In the genomic region with DNA sequence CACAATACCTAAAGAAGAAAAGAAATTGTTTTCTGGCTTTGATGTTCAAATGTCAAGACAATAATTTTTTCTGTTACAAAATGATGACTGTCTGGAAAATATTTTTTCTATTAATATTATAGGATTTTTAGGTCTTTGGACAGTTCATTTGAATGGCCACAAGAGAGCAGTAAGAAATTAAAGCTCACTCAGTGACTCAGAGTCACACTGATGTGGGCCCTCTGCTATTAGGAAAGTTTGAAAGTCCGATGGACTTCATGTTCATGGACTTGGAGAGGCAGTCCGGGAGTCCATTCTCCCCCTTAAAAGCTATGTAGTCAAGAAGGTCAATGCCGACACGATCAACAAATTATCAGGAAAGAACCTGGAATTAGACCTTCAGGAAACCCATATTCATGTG, we compare ENCODE assay signal across 17 mouse cellular contexts.
DNase-seq lines count a peak whose midpoint lies in the region; ATAC-seq and TF ChIP-seq lines count a peak whose summit lies in the region.
"Had no signal": no experiment of that assay in that cellular context is flagged by ENCODE, and none has a peak within 500 bp of the region (broad histone marks: within the 10 kb centered on the region; RNA-seq: fewer than 3 reads in every experiment).

No protein-coding gene starts in this region.

- H3K27ac ChIP-seq in kidney, postnatal 0 days: no peak overlapping the region
- H3K27ac ChIP-seq in midbrain, postnatal 0 days (ENCODE audit: low read depth, low read length): no peak overlapping the region
- H3K27ac ChIP-seq in midbrain, embryonic 11.5 days (ENCODE audit: low read depth, low read length): no peak overlapping the region
- H3K27ac ChIP-seq: embryonic facial prominence, embryonic 15.5 days; heart, embryonic 15.5 days; liver, embryonic 14.5 days had no signal

- H3K4me1 ChIP-seq in kidney, postnatal 0 days (replicated peaks; ENCODE audit: insufficient read depth, low read length): no peaks in the 10 kb centered on the region
- H3K4me1 ChIP-seq in midbrain, postnatal 0 days (ENCODE audit: insufficient read depth, low read length): no peaks in the 10 kb centered on the region
- H3K4me1 ChIP-seq in midbrain, embryonic 11.5 days (ENCODE audit: control insufficient read depth, insufficient read depth, low read length): no peaks in the 10 kb centered on the region
- H3K4me1 ChIP-seq: embryonic facial prominence, embryonic 15.5 days; heart, embryonic 15.5 days had no signal

- no peaks in the 10 kb centered on the region for H3K9me3 ChIP-seq in kidney, postnatal 0 days (replicated peaks; ENCODE audit: low read length)
- H3K9me3 ChIP-seq in midbrain, postnatal 0 days (ENCODE audit: low read length): no peaks in the 10 kb centered on the region
- H3K9me3 ChIP-seq in midbrain, embryonic 11.5 days (ENCODE audit: control insufficient read depth, low read length): no peaks in the 10 kb centered on the region
- H3K9me3 ChIP-seq: embryonic facial prominence, embryonic 15.5 days; heart, embryonic 15.5 days had no signal

- H3K9ac ChIP-seq in kidney, postnatal 0 days (ENCODE audit: low read depth, low read length): no peak overlapping the region
- H3K9ac ChIP-seq in midbrain, postnatal 0 days (replicated peaks; ENCODE audit: low read length, poor library complexity, severe bottlenecking): no peak overlapping the region
- H3K9ac ChIP-seq in midbrain, embryonic 11.5 days (ENCODE audit: low read length): no peak overlapping the region
- H3K9ac ChIP-seq: embryonic facial prominence, embryonic 15.5 days; heart, embryonic 15.5 days; liver, embryonic 14.5 days had no signal

- ATAC-seq in kidney, postnatal 0 days (replicated peaks; ENCODE audit: low FRiP score, low read depth): no peak
- ATAC-seq in midbrain, postnatal 0 days (ENCODE audit: low FRiP score): no peak
- ATAC-seq in midbrain, embryonic 11.5 days (ENCODE audit: low FRiP score): no peak
- ATAC-seq: hindbrain, embryonic 16.5 days had no signal

- H3K27me3 ChIP-seq in kidney, postnatal 0 days (ENCODE audit: insufficient read depth, low read length): no peaks in the 10 kb centered on the region
- no peaks in the 10 kb centered on the region for H3K27me3 ChIP-seq in midbrain, postnatal 0 days (ENCODE audit: insufficient read depth, low read length)
- no peaks in the 10 kb centered on the region for H3K27me3 ChIP-seq in midbrain, embryonic 11.5 days (ENCODE audit: control insufficient read depth, insufficient read depth, low read length)
- H3K27me3 ChIP-seq: embryonic facial prominence, embryonic 15.5 days; heart, embryonic 15.5 days had no signal

- DNase-seq in embryo, embryonic 10 days (ENCODE audit: low spot score): peak; percentile 20
- DNase-seq in embryo, embryonic 9.5 days (ENCODE audit: extremely low spot score): no peak
- peak; percentile 71 for DNase-seq in kidney, postnatal 0 days (ENCODE audit: low spot score)
- no peak for DNase-seq in kidney, postnatal 10 days
- no peak for DNase-seq in midbrain, postnatal 0 days (ENCODE audit: low spot score)
- no peak for DNase-seq in midbrain, embryonic 11.5 days (ENCODE audit: low spot score, missing footprints)
- no peak for DNase-seq in right cerebral cortex, adult 2 months (ENCODE audit: low spot score in 2 of 2)
- no peak for DNase-seq in thymus, postnatal 14 days
- DNase-seq: adrenal gland, postnatal 10 days; cerebellum, postnatal 14 days; layer of hippocampus, adult 9-11 months; right cerebral cortex, postnatal 25 days; thymus, adult 2 months had no signal

- 57% methylated on average over 4 of the region's 4 CpGs for WGBS in kidney, postnatal 0 days
- 81% methylated on average over 4 of the region's 4 CpGs for WGBS in midbrain, postnatal 0 days
- WGBS in midbrain, embryonic 11.5 days: 85% methylated on average over 4 of the region's 4 CpGs

- peak; percentile 57 for TF ChIP-seq CTCF in kidney, postnatal 0 days (IDR thresholded peaks at IDR 0.05; ENCODE audit: low read depth)
- TF ChIP-seq CTCF in midbrain, postnatal 0 days (IDR thresholded peaks at IDR 0.05): peak; percentile 59

- H3K4me2 ChIP-seq in kidney, postnatal 0 days (ENCODE audit: low read length): no peak overlapping the region
- H3K4me2 ChIP-seq in midbrain, postnatal 0 days (ENCODE audit: low read depth, low read length, poor library complexity, severe bottlenecking): no peak overlapping the region
- no peak overlapping the region for H3K4me2 ChIP-seq in midbrain, embryonic 11.5 days
- H3K4me2 ChIP-seq: embryonic facial prominence, embryonic 15.5 days; heart, embryonic 15.5 days had no signal

- H3K4me3 ChIP-seq in kidney, postnatal 0 days (replicated peaks; ENCODE audit: low read depth, low read length): no peak overlapping the region
- H3K4me3 ChIP-seq in midbrain, postnatal 0 days (ENCODE audit: low read depth, low read length): no peak overlapping the region
- no peak overlapping the region for H3K4me3 ChIP-seq in midbrain, embryonic 11.5 days (ENCODE audit: low read depth, low read length)
- H3K4me3 ChIP-seq: embryonic facial prominence, embryonic 15.5 days; heart, embryonic 15.5 days had no signal

- H3K36me3 ChIP-seq in kidney, postnatal 0 days (ENCODE audit: insufficient read depth, low read length): no peaks in the 10 kb centered on the region
- H3K36me3 ChIP-seq in midbrain, postnatal 0 days (ENCODE audit: insufficient read depth, low read length): no peaks in the 10 kb centered on the region
- no peaks in the 10 kb centered on the region for H3K36me3 ChIP-seq in midbrain, embryonic 11.5 days (ENCODE audit: control insufficient read depth, insufficient read depth, low read length)
- H3K36me3 ChIP-seq: embryonic facial prominence, embryonic 15.5 days; heart, embryonic 15.5 days had no signal

Comparison
In these comparisons a context has a peak if more than half of its experiments do, and no peak if none do; other contexts are left out.
1. DNase-seq: peak in embryo, embryonic 10 days (single experiment) and kidney, postnatal 0 days (single experiment); none in embryo, embryonic 9.5 days (single experiment), kidney, postnatal 10 days (single experiment), midbrain, postnatal 0 days (single experiment), midbrain, embryonic 11.5 days (single experiment), right cerebral cortex, adult 2 months (0 of 2) and thymus, postnatal 14 days (single experiment).